ENCODE assay signal across 9 mouse cellular contexts in genomic region chr9:71447573-71447972, GRCm38 (mm10). TPM values are rescaled to one million over a fixed set of nuclear protein-coding genes. Genes with fewer than 3 reads are reported as not detected.
DNase-seq lines count a peak whose midpoint lies in the region; ATAC-seq and TF ChIP-seq lines count a peak whose summit lies in the region.
"Had no signal": no experiment of that assay in that cellular context is flagged by ENCODE, and none has a peak within 500 bp of the region (broad histone marks: within the 10 kb centered on the region; RNA-seq: fewer than 3 reads in every experiment).

No protein-coding gene starts in this region.

- TF ChIP-seq CTCF in gastrocnemius, adult 2 months (IDR thresholded peaks at IDR 0.05) = peak; percentile 68
- TF ChIP-seq CTCF in liver, postnatal 0 days (IDR thresholded peaks at IDR 0.05; ENCODE audit: low read depth) = peak; percentile 63
- TF ChIP-seq CTCF in small intestine, adult 2 months (IDR thresholded peaks at IDR 0.05; ENCODE audit: extremely low read depth, insufficient read length, insufficient replicate concordance, low read depth, low read length) = peak; percentile 25; the same call in 1 of the 2 replicates

- no peaks in the 10 kb centered on the region for H3K9me3 ChIP-seq in liver, embryonic 11.5 days (ENCODE audit: control insufficient read depth, low read length)
- H3K9me3 ChIP-seq in liver, postnatal 0 days (ENCODE audit: low read length) = no peaks in the 10 kb centered on the region
- H3K9me3 ChIP-seq: megakaryocyte, embryonic 14.5 days had no signal

- H3K4me2 ChIP-seq in liver, embryonic 11.5 days = no peak overlapping the region
- no peak overlapping the region for H3K4me2 ChIP-seq in liver, postnatal 0 days (ENCODE audit: low read depth, low read length)

- H3K36me3 ChIP-seq in liver, embryonic 11.5 days (ENCODE audit: control insufficient read depth, insufficient read depth, low read length) = no peaks in the 10 kb centered on the region
- no peaks in the 10 kb centered on the region for H3K36me3 ChIP-seq in liver, postnatal 0 days (replicated peaks; ENCODE audit: insufficient read depth, low read length)
- no peaks in the 10 kb centered on the region for H3K36me3 ChIP-seq in small intestine, adult 2 months (ENCODE audit: control insufficient read depth, insufficient read depth, low read length)

- H3K27me3 ChIP-seq in liver, embryonic 11.5 days (replicated peaks; ENCODE audit: control insufficient read depth, insufficient read depth, low read length) = no peaks in the 10 kb centered on the region
- no peaks in the 10 kb centered on the region for H3K27me3 ChIP-seq in liver, postnatal 0 days (ENCODE audit: insufficient read depth, low read length)
- no peaks in the 10 kb centered on the region for H3K27me3 ChIP-seq in small intestine, adult 2 months (ENCODE audit: control insufficient read depth, insufficient read depth, low read length)

- no peak overlapping the region for H3K4me3 ChIP-seq in liver, embryonic 11.5 days (ENCODE audit: low read depth, low read length)
- H3K4me3 ChIP-seq in gastrocnemius, adult 2 months = no peak overlapping the region
- no peak overlapping the region for H3K4me3 ChIP-seq in liver, postnatal 0 days (ENCODE audit: low read depth, low read length)
- no peak overlapping the region for H3K4me3 ChIP-seq in small intestine, adult 2 months (ENCODE audit: low read depth, low read length)
- H3K4me3 ChIP-seq: megakaryocyte, embryonic 14.5 days had no signal

- H3K27ac ChIP-seq in liver, embryonic 11.5 days (ENCODE audit: low read depth, low read length) = no peak overlapping the region
- no peak overlapping the region for H3K27ac ChIP-seq in gastrocnemius, adult 2 months
- H3K27ac ChIP-seq in liver, postnatal 0 days (ENCODE audit: low read depth) = no peak overlapping the region
- H3K27ac ChIP-seq in small intestine, adult 2 months (ENCODE audit: insufficient read depth, low read depth, low read length) = no peak overlapping the region

- TF ChIP-seq EP300 in liver, postnatal 0 days (IDR thresholded peaks at IDR 0.05; ENCODE audit: low read depth) = no peak

- intact Hi-C loops in gastrocnemius, adult 2 months (cut with DNase I) = loop anchor here (1.0 to 10.0 kb wide), 2 partner anchors 88 to 233 kb away; partner anchors contain the start of gene Aldh1a2

- no peaks in the 10 kb centered on the region for H3K4me1 ChIP-seq in liver, embryonic 11.5 days (replicated peaks; ENCODE audit: control insufficient read depth, insufficient read depth, low read length)
- no peaks in the 10 kb centered on the region for H3K4me1 ChIP-seq in liver, postnatal 0 days (ENCODE audit: insufficient read depth)
- H3K4me1 ChIP-seq in small intestine, adult 2 months (ENCODE audit: control insufficient read depth, insufficient read depth, insufficient read length, low read length) = no peaks in the 10 kb centered on the region
- H3K4me1 ChIP-seq: megakaryocyte, embryonic 14.5 days had no signal

- 28% methylated on average over 4 of the region's 4 CpGs for WGBS in liver, embryonic 11.5 days
- WGBS in liver, postnatal 0 days (ENCODE audit: insufficient replicate concordance) = 36% methylated on average over 4 of the region's 4 CpGs
- WGBS in small intestine, adult 2 months = 28% methylated on average over 4 of the region's 4 CpGs

- no peak for ATAC-seq in liver, embryonic 11.5 days (replicated peaks; ENCODE audit: low FRiP score)
- no peak for ATAC-seq in liver, postnatal 0 days

- no peak overlapping the region for H3K9ac ChIP-seq in liver, embryonic 11.5 days (ENCODE audit: low read depth, low read length)
- H3K9ac ChIP-seq in liver, postnatal 0 days (replicated peaks) = no peak overlapping the region

- no peak for TF ChIP-seq POLR2A in small intestine, adult 2 months (IDR thresholded peaks at IDR 0.05; ENCODE audit: low read depth, low read length)

- DNase-seq in liver = peak; percentile 44
- no peak for DNase-seq in liver, embryonic 11.5 days (ENCODE audit: low spot score)
- peak; percentile 74 to 79 for DNase-seq in adrenal gland, postnatal 36 days
- DNase-seq in gastrocnemius, adult 2 months = peak; percentile 65
- DNase-seq in kidney, postnatal 14 days = peak; percentile 86
- peak; percentile 57 for DNase-seq in liver, postnatal 0 days
- DNase-seq in thymus, postnatal 10 days (ENCODE audit: low spot score in 2 of 2) = no peak

RNA-seq across cellular contexts. Expression of gene Polr2m, which starts 38.2 kb away (rescaled TPM):
- polyA plus RNA-seq in liver, embryonic 11.5 days (2014; fragmentation: Nextera tagmentation; extraction: Ambion mirVana) = 260 and 294 TPM in 2 replicates
- 100 to 1,000 TPM; 176 to 189 TPM for total RNA-seq in adrenal gland, postnatal 36 days (2021)
- total RNA-seq in gastrocnemius, adult 2 months (2021) = 100 to 1,000 TPM; 198 to 274 TPM
- polyA plus RNA-seq in liver, postnatal 0 days (2015; fragmentation: Nextera tagmentation; extraction: Ambion mirVana) = 69.2 and 71.1 TPM in 2 replicates
- 581 and 681 TPM in 2 replicates for polyA plus RNA-seq in small intestine, adult 2 months (2012; rRNA removed)

Comparison
In these comparisons a context has a peak if more than half of its experiments do, and no peak if none do; other contexts are left out.
1. DNase-seq: peak in liver (single experiment), adrenal gland, postnatal 36 days (2 of 2), gastrocnemius, adult 2 months (single experiment), kidney, postnatal 14 days (single experiment) and liver, postnatal 0 days (single experiment); none in liver, embryonic 11.5 days (single experiment) and thymus, postnatal 10 days (0 of 2).
2. Peak in every context shown above with its lines, with median percentiles within 50 percentile points of each other: CTCF ChIP-seq.